Mouse (Mus musculus) neural tube, embryonic 12.5 days (tissue): Measurements from ENCODE around the gene Plrg1. TPM values are rescaled to one million over a fixed set of nuclear protein-coding genes. Genes with fewer than 3 reads are reported as not detected.

ENCODE experiments used
- ATAC-seq: fragments of 200-750 bp; cut with Nextera tagmentation; 2 replicates; pipeline ENCODE4 v1.8.0; 2017; ENCODE audit warnings: low read depth, mild to moderate bottlenecking, moderate TSS enrichment, moderate library complexity; ENCODE audit not compliant: low FRiP score
- H3K27ac ChIP-seq: fragments of 300-500 bp; sonication (generic); 2 replicates; pipeline ENCODE4 v1.5.1; 2016
- H3K27me3 ChIP-seq: fragments of 300-500 bp; sonication (generic); replicated peaks from 2 replicates; pipeline ENCODE4 v1.6.1; 2016; ENCODE audit warnings: mild to moderate bottlenecking
- H3K36me3 ChIP-seq: fragments of 300-500 bp; sonication (generic); 2 replicates; pipeline ENCODE4 v1.6.1; 2016; ENCODE audit warnings: mild to moderate bottlenecking
- H3K4me1 ChIP-seq: fragments of 300-500 bp; sonication (generic); 2 replicates; pipeline ENCODE4 v1.6.1; 2016
- H3K4me2 ChIP-seq: fragments of 300-500 bp; sonication (generic); replicated peaks from 2 replicates; pipeline ENCODE4 v1.6.1; 2016; ENCODE audit warnings: mild to moderate bottlenecking
- H3K4me3 ChIP-seq: fragments of 300-500 bp; sonication (generic); 2 replicates; pipeline ENCODE4 v1.5.1; 2016
- H3K9ac ChIP-seq: fragments of 300-500 bp; sonication (generic); 2 replicates; pipeline ENCODE4 v1.6.1; 2016; ENCODE audit warnings: mild to moderate bottlenecking
- H3K9me3 ChIP-seq: fragments of 300-500 bp; sonication (generic); 2 replicates; pipeline ENCODE4 v1.6.1; 2016; ENCODE audit warnings: mild to moderate bottlenecking
- WGBS: fragments of 180-500 bp; shearing (Covaris S2); methylation state at CpG from one replicate; pipeline ENCODE4 v1.1.7; 2016; 5-methylcytosine and 5-hydroxymethylcytosine counted together
- polyA plus RNA-seq: library from polyadenylated mRNA; unstranded; fragments of >200 nt; fragmentation: Nextera tagmentation; extraction: Ambion mirVana; gene quantifications from 2 replicates; pipeline ENCODE4 v1.2.1, GENCODE M21; 2016

Plrg1 gene
- polyA plus RNA-seq, 1 experiment from 2014 or later = 118 TPM

- no peaks in the 10 kb centered on the region for H3K9me3 ChIP-seq
- no peak overlapping the region for H3K27ac ChIP-seq
- 31% methylated on average over 7 of the region's 7 CpGs for WGBS
- H3K4me3 ChIP-seq = no peak overlapping the region
- H3K36me3 ChIP-seq = no peaks in the 10 kb centered on the region
- no peak for ATAC-seq
- H3K4me1 ChIP-seq = peaks cover 21% of the 10 kb centered on the region
- peak overlapping the region; percentile 25 for H3K4me2 ChIP-seq
- H3K9ac ChIP-seq = no peak overlapping the region
- no peaks in the 10 kb centered on the region for H3K27me3 ChIP-seq
These were observed 56.4 kb downstream of the Plrg1 start for GRCm38 (mm10) chr3:83111485-83112261.

GRCm38 (mm10) chr3:83112869-83113268 lies 57.5 kb downstream of the Plrg1 start:
- H3K4me1 ChIP-seq = peaks cover 21% of the 10 kb centered on the region
- H3K9me3 ChIP-seq = no peaks in the 10 kb centered on the region
- no peak overlapping the region for H3K27ac ChIP-seq
- no peak overlapping the region for H3K4me3 ChIP-seq
- H3K4me2 ChIP-seq = peak overlapping the region; percentile 25
- peak; percentile 83 for ATAC-seq
- H3K9ac ChIP-seq = no peak overlapping the region
- no peaks in the 10 kb centered on the region for H3K27me3 ChIP-seq
- no peaks in the 10 kb centered on the region for H3K36me3 ChIP-seq
- 17% methylated on average over 3 of the region's 3 CpGs for WGBS

DNA sequence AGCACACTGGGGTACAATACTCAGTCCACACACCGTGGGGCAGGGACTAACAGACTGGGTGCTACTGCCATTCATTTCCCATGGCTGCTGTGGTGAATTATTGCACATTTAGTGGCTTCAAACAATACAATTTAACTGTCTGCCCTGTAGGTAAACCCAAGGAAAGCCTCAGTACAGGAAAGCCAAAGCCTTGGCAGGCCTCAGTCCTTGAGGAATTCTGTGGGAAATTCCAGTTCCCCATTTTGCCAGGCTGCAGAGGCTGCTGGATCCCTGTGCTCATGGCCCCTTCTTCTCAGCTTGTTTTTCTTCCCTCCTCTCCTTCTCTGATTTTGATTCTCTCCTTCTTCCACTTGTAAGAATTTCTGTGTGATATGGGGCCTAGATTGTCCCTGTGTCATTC lies 59.6 kb downstream of the Plrg1 start:
- no peak for ATAC-seq
- H3K27ac ChIP-seq = no peak overlapping the region

DNA sequence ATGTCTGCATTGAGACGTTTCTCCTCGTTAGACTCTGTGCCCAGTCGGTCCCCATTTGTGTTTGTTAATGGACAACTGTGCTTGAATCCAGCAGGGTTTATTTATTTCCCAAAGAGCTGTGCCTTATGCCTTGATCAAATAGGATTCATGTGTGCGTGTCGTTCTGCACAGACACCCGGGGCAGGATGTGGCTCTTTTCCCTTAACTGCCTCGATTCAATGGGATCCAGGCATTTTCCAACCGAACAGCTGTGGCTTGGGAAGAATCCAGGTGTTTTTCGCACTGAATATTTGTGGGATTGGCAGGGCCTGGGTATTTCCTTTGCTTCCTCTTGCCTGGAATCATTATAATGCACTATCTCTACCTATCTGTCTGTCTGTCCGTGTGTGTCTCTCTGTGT lies 62.3 kb downstream of the Plrg1 start:
- Histone ChIP-seq H3K36me3 (no peaks in the 10 kb centered on the region), H3K4me2 (no peak overlapping the region), H3K9ac (no peak overlapping the region), H3K4me3 (no peak overlapping the region), H3K9me3 (no peaks in the 10 kb centered on the region), H3K4me1 (peaks cover 8% of the 10 kb centered on the region), H3K27me3 (no peaks in the 10 kb centered on the region), H3K27ac (no peak overlapping the region)
- WGBS = 75% methylated on average over 10 of the region's 10 CpGs
- ATAC-seq = no peak

More for the DNA sequence above, 59.6 kb downstream of the Plrg1 start:
- H3K27me3 ChIP-seq = no peaks in the 10 kb centered on the region
- no peak overlapping the region for H3K9ac ChIP-seq
- no peak overlapping the region for H3K4me2 ChIP-seq
- peaks cover 21% of the 10 kb centered on the region for H3K4me1 ChIP-seq
- H3K9me3 ChIP-seq = no peaks in the 10 kb centered on the region
- 18% methylated on average over 1 of the region's 1 CpGs for WGBS
- H3K4me3 ChIP-seq = no peak overlapping the region
- H3K36me3 ChIP-seq = no peaks in the 10 kb centered on the region

Other genes starting within 250 kb of the Plrg1 start
- gene Rbm46, start 179.0 kb upstream of the Plrg1 start, polyA plus RNA-seq = 2.0 and 2.2 TPM in 2 replicates
- 0.05 TPM in 1 of 2 replicates, not detected in the other for gene Lrat, start 151.5 kb upstream of the Plrg1 start, polyA plus RNA-seq
- 0.19 TPM in 1 of 2 replicates, not detected in the other for gene Fgg, start 47.8 kb upstream of the Plrg1 start, polyA plus RNA-seq
- 0.14 and 0.15 TPM in 2 replicates for gene Fga, start 29.4 kb upstream of the Plrg1 start, polyA plus RNA-seq
- 0.11 TPM in 1 of 2 replicates, not detected in the other for gene Fgb, start 5.7 kb upstream of the Plrg1 start, polyA plus RNA-seq
- 1.00 and 1.1 TPM in 2 replicates for gene Dchs2, start 72.4 kb downstream of the Plrg1 start, polyA plus RNA-seq